Mouse (Mus musculus) mouse embryonic stem cell (cell line): ENCODE results near the gene Prok2.

Experiments
- in situ Hi-C, 2 experiments: fragments of 300-500 bp; cut with MboI; formaldehyde crosslinking; loops; 1 replicate in 1 of 2; 3 replicates in 1 of 2; pipeline ENCODE4 v1.14.3; 2019 to 2020; ENCODE audit warnings: low sequenced_read_pairs in 2 of 2, low pct_unique_long_range_greater_than_20kb in 1 of 2, mixed read lengths in 1 of 2; ENCODE audit not compliant: unreplicated experiment in 1 of 2

Prok2 gene

DNA sequence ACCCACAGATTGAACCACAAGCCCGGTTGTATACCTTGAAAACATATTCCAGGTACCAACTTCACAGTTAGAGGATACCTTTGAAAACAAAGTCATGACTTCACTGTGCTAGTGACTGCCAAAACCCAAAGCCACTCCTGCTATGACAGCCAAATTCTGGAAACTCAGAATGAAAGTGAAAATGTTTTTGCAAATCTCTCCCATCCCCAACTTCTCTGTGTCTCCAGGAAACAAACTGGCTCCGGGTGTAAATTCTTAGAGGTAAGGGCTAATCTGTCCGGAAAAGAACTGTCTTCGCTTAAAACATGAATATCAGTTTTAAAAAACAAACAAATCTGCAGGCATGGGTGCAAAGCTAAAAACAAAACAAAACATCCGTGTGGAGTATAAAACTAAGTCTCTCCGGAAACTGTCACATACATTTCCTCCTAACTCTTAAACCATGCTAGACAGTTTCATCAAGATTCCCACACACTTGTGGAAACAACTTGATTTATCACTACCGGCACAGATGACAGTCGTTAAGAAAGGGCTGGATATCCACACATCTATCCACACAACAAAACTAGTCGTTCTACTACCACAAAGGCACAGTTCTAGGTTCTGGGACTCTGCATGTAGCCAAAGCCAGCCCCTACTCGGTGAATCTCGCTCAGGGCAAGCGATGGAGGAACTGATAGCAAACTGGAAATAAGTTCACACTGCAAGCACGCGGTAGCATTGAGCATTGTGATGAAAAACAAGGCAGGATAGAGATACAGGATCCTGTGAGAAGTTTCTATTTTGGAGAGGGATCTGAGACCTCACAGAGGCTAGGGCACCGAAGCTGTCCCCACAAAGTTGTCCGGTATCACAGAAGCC is 60.5 kb downstream of the Prok2 start:
- in situ Hi-C loops = no loop called here

DNA sequence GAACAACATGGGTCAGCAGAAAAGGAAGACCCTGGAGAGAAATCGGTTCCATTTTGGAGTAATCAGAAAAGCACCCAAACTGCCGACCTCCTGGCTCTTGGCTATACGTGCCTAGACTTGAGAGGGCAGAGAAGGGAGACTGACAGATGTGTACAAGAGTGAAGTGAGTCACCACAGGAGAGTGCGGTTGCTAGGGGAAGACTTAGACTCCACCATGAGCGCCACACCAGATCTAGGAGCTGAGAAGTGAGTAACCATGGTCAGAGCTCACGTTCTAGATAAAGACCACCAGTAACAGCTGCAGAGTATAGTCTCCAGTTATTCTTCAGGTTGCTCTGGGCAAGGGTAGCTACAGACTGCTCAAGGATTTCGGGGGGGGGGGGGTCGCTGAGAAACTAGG is 63.0 kb downstream of the Prok2 start:
- in situ Hi-C loops = no loop called here
